Mouse (Mus musculus) midbrain, embryonic 10.5 days (tissue): ENCODE data around the gene Npepps. TPM values are rescaled to one million over a fixed set of nuclear protein-coding genes. Genes with fewer than 3 reads are reported as not detected.
A peak's percentile ranks its signal among the peaks of the same experiment; 100 is the strongest.

ENCODE experiments used
- DNase-seq: peaks from one replicate; pipeline ENCODE4 v3.0.0-alpha.2; 2017; ENCODE audit warnings: low spot score
- H3K27ac ChIP-seq: fragments of 300-500 bp; sonication (generic); replicated peaks from 2 replicates; pipeline ENCODE4 v1.5.1; 2016; ENCODE audit warnings: mild to moderate bottlenecking
- H3K27me3 ChIP-seq: fragments of 300-500 bp; sonication (generic); 2 replicates; pipeline ENCODE4 v1.6.1; 2016; ENCODE audit warnings: low read depth, mild to moderate bottlenecking; ENCODE audit not compliant: poor library complexity, severe bottlenecking
- H3K36me3 ChIP-seq: fragments of 300-500 bp; sonication (generic); 2 replicates; pipeline ENCODE4 v1.6.1; 2016; ENCODE audit warnings: mild to moderate bottlenecking, moderate library complexity
- H3K4me1 ChIP-seq: fragments of 300-500 bp; sonication (generic); 2 replicates; pipeline ENCODE4 v1.6.1; 2016
- H3K4me3 ChIP-seq: fragments of 300-500 bp; sonication (generic); 2 replicates; pipeline ENCODE4 v1.5.1; 2016; ENCODE audit warnings: mild to moderate bottlenecking, moderate library complexity
- H3K9me3 ChIP-seq: fragments of 300-500 bp; sonication (generic); replicated peaks from 2 replicates; pipeline ENCODE4 v1.6.1; 2016; ENCODE audit warnings: mild to moderate bottlenecking
- WGBS: fragments of 180-500 bp; shearing (Covaris S2); methylation state at CpG from one replicate; pipeline ENCODE4 v1.1.7; 2016; 5-methylcytosine and 5-hydroxymethylcytosine counted together
- polyA plus RNA-seq: library from polyadenylated mRNA; unstranded; fragments of >200 nt; fragmentation: Nextera tagmentation; extraction: Ambion mirVana; gene quantifications from 2 replicates; pipeline ENCODE4 v1.2.1, GENCODE M21; 2016

Npepps gene
- polyA plus RNA-seq, 1 experiment from 2014 or later = 108 TPM

DNA sequence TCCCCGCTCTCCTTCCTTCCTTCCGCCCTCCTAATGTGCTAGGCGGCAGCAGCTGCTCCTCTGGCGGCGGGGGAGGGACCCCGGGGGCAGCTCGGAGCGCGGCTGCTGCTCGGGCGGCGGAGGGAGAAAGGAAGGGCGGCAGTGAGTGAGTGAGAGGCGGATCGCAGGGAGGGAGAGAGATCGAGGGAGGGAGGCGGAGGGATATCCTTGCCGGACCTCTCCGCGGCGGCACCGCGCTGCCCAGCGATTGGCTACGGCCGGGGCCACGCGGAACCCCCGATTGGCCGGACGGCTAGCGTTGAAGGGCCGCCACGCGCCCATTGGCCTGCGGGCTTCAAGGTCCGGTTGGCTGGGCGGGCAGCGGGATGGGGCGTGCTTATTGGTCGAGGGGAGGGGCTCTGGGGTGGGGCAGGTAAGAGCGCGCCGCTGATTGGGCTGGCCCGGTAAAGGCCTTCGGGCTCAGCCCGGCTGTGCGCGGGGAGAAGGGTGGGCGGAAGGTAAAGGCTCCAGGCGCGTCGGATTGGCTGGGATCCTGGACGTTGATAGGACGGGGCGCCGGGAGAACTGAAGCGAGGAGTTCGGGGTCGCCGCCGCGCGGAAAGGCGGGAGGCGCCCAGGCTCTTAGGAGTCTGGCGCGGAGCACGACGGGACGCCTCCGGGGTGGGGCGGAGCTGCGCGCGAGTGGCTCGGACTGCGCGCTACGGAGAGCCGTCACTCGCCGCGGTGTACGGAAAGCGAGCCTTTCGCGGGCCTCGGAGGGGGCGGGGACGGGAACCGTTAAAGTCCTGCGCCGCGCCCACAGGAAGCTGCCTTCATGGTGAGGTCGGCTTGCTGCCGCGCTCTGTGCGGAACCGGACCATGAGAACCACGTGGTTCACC is 92.4 kb downstream of the Npepps start, which contains the start of gene Kpnb1:
Gene Kpnb1, minus strand, starts transcription at position 118 of the 879 bp plus-strand sequence.
- peaks cover 44% of the 10 kb centered on the region for H3K4me1 ChIP-seq
- under 1% methylated on average over 96 of the region's 101 CpGs for WGBS
- peak within 1 kb of the TSS; percentile 97 for H3K4me3 ChIP-seq
- H3K9me3 ChIP-seq = no peaks in the 10 kb centered on the region
- H3K36me3 ChIP-seq = peaks cover 47% of the 10 kb centered on the region
- H3K27me3 ChIP-seq = no peaks in the 10 kb centered on the region
- DNase-seq = peak; percentile 100
- peak within 1 kb of the TSS; percentile 100 for H3K27ac ChIP-seq

- Histone ChIP-seq H3K36me3 (peaks cover 55% of the 10 kb centered on the region), H3K9me3 (no peaks in the 10 kb centered on the region), H3K27ac (peak overlapping the region; percentile 100), H3K27me3 (no peaks in the 10 kb centered on the region), H3K4me3 (peak overlapping the region; percentile 97), H3K4me1 (peaks cover 44% of the 10 kb centered on the region)
- DNase-seq = peak; percentile 98
- under 1% methylated on average over 74 of the region's 74 CpGs for WGBS
Observed at GRCm38 (mm10) chr11:97186947-97187763, 93.3 kb downstream of the Npepps start.

- Histone ChIP-seq H3K27ac (peak overlapping the region; percentile 100), H3K4me3 (peak overlapping the region; percentile 97), H3K9me3 (no peaks in the 10 kb centered on the region), H3K27me3 (no peaks in the 10 kb centered on the region), H3K36me3 (peaks cover 67% of the 10 kb centered on the region), H3K4me1 (peaks cover 44% of the 10 kb centered on the region)
- WGBS = 76% methylated on average over 5 of the region's 5 CpGs
- no peak for DNase-seq
Observed at GRCm38 (mm10) chr11:97185704-97186614, 94.5 kb downstream of the Npepps start.

DNA sequence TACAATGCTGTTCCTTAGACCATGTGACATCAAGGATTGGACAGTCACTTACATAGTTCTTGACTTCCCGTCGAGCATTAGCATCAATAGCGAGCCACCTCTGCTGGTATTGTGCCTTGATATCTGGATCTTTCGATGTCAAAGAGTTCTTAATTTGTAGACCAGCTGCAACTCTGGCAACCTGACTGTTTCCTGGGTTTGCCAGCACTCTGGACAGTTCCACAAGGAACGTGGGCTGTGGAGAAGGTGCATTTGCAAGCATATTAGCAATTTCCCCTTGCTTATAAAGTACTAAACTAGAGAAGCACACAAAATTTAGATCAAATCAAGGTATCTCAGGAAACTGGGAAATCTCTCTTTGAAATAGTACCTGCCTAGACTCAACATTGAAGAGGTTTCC is 95.6 kb downstream of the Npepps start:
- Histone ChIP-seq H3K4me1 (peaks cover 44% of the 10 kb centered on the region), H3K27me3 (no peaks in the 10 kb centered on the region), H3K9me3 (no peaks in the 10 kb centered on the region), H3K4me3 (peak overlapping the region; percentile 97; the same call in 1 of the 2 replicates), H3K36me3 (peaks cover 73% of the 10 kb centered on the region), H3K27ac (no peak overlapping the region)
- no peak for DNase-seq
- WGBS = 83% methylated on average over 5 of the region's 5 CpGs

- Histone ChIP-seq H3K27ac (no peak overlapping the region), H3K4me3 (no peak overlapping the region), H3K27me3 (no peaks in the 10 kb centered on the region), H3K4me1 (peaks cover 29% of the 10 kb centered on the region), H3K9me3 (no peaks in the 10 kb centered on the region), H3K36me3 (peaks cover 93% of the 10 kb centered on the region)
- WGBS = 98% methylated on average over 3 of the region's 3 CpGs
- no peak for DNase-seq
Observed at GRCm38 (mm10) chr11:97182446-97182845, 98.0 kb downstream of the Npepps start.

DNA sequence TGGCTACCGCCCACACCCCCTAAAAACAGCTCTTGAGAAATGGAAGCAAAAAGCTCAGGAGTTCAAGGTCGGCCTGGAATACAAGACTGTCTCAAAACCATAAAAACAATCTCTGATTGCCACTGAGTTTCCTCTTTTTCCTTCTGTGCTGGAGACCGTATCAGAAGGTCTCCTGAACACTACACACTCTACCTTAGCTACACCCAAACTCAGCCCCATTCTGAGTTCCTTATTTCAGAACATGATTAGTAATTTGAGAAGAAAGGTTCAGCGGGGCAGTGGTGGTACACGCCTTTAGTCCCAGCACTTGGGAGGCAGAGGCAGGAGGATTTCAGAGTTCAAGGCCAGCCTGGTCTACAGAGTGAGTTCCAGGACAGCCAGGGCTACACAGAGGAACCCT is 99.4 kb downstream of the Npepps start:
- Histone ChIP-seq H3K27ac (no peak overlapping the region), H3K36me3 (peaks cover 100% of the 10 kb centered on the region), H3K27me3 (no peaks in the 10 kb centered on the region), H3K9me3 (no peaks in the 10 kb centered on the region), H3K4me3 (no peak overlapping the region), H3K4me1 (peaks cover 23% of the 10 kb centered on the region)
- DNase-seq = no peak
- WGBS = 91% methylated on average over 5 of the region's 5 CpGs

- Histone ChIP-seq H3K27ac (no peak overlapping the region), H3K4me3 (no peak overlapping the region), H3K4me1 (no peaks in the 10 kb centered on the region), H3K36me3 (peaks cover 100% of the 10 kb centered on the region), H3K27me3 (no peaks in the 10 kb centered on the region), H3K9me3 (no peaks in the 10 kb centered on the region)
- no peak for DNase-seq
- 97% methylated on average over 2 of the region's 2 CpGs for WGBS
Observed at GRCm38 (mm10) chr11:97178198-97178597, 102.2 kb downstream of the Npepps start.

DNA sequence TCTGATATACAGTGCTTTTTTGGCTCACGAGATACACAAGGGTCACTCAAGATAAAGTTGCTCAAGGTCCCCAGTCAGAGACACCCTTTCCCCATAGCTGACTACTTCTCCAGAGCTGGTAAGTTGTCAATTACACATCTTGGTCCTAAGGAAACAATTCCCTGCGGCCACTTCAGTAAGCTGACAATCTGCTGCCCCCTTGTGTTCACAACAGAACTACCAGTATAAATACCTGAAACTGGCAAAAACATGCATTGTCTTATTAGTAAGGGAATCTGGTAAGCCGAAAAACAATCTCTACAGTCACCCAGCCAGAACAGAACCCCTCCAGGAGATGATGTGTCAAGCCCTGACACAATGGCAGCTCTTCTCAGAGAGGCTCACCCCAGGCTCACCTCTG is 103.6 kb downstream of the Npepps start:
- H3K27me3 ChIP-seq = no peaks in the 10 kb centered on the region
- H3K36me3 ChIP-seq = peaks cover 100% of the 10 kb centered on the region
- no peaks in the 10 kb centered on the region for H3K9me3 ChIP-seq
- peak; percentile 37 for DNase-seq
- no peaks in the 10 kb centered on the region for H3K4me1 ChIP-seq
- no peak overlapping the region for H3K4me3 ChIP-seq
- no peak overlapping the region for H3K27ac ChIP-seq
- 70% methylated on average over 3 of the region's 3 CpGs for WGBS

DNA sequence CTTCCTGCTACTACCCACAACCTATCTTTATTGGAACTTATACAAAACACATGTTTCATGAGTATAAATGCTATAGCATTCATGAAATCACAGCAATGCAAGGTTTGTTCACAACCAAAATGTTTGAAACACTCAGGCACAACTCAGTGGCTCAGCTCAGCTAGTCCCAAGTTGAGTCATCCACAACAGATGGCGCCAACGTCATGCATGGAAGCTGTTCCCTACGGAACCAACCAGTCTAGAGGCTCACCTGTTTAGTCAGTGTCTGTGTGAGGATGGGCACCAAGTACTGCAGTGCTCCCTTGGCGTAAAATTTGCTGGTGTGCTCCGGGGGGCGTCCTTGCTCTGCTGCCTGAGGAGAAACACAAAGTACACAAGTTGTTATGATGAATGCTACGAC is 104.9 kb downstream of the Npepps start:
- no peaks in the 10 kb centered on the region for H3K9me3 ChIP-seq
- peaks cover 100% of the 10 kb centered on the region for H3K36me3 ChIP-seq
- WGBS = 95% methylated on average over 7 of the region's 7 CpGs
- H3K27ac ChIP-seq = no peak overlapping the region
- no peak for DNase-seq
- no peaks in the 10 kb centered on the region for H3K27me3 ChIP-seq
- H3K4me3 ChIP-seq = no peak overlapping the region
- H3K4me1 ChIP-seq = no peaks in the 10 kb centered on the region

DNA sequence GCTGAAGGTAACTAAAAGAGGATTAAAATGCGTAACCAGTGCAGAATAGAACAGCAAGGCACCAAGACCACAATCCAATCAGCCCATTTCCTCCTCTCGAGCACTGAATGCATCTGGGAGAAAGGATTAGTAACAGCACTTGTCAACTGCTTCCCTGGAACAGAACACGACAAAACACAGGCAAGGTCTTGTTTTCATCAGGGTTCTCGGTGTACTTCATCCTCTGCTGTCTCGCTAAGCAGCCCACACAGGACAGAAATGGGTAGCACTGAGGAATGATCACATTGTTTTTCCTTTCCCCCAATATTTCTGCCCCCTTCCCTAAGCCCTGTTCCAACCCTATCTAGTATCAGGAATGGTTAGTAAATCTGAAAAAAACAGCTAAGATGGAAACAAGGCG is 120.1 kb downstream of the Npepps start:
- H3K27me3 ChIP-seq = no peaks in the 10 kb centered on the region
- peaks cover 100% of the 10 kb centered on the region for H3K36me3 ChIP-seq
- H3K4me1 ChIP-seq = no peaks in the 10 kb centered on the region
- H3K4me3 ChIP-seq = no peak overlapping the region
- DNase-seq = no peak
- no peak overlapping the region for H3K27ac ChIP-seq
- WGBS = 71% methylated on average over 6 of the region's 6 CpGs
- no peaks in the 10 kb centered on the region for H3K9me3 ChIP-seq

DNA sequence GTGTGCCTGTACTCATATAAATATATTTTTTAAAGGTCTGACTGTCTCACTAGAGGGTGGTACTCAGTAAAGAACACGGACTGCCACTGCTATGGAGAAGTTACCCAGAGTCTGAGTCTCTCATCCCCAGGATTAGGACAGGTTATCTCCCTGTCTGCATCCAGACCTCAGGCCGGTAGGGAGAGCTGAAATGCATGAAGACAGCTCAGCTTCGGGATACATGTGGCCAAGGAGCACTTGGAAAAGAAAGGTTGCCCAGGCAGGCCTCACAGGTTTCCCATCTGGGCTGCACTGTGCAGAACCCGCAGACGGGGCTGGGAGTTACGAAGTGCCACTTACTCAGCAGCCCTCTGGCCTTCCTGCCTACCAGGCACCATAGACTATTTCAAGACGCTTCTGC is 123.4 kb downstream of the Npepps start:
- 84% methylated on average over 7 of the region's 7 CpGs for WGBS
- no peak overlapping the region for H3K4me3 ChIP-seq
- peaks cover 18% of the 10 kb centered on the region for H3K4me1 ChIP-seq
- H3K36me3 ChIP-seq = peaks cover 87% of the 10 kb centered on the region
- H3K27me3 ChIP-seq = peaks cover 4% of the 10 kb centered on the region; the same call in 1 of the 2 replicates
- DNase-seq = no peak
- H3K9me3 ChIP-seq = no peaks in the 10 kb centered on the region
- no peak overlapping the region for H3K27ac ChIP-seq
